Mouse (Mus musculus) erythroblast, embryonic 14.5 days (primary cell): ENCODE measurements around the gene Ankrd35. TPM values are rescaled to one million over a fixed set of nuclear protein-coding genes. Genes with fewer than 3 reads are reported as not detected.

Experiments
- H3K27me3 ChIP-seq: 2 replicates; pipeline ENCODE4 v1.6.1; 2012; ENCODE audit warnings: inconsistent platforms; ENCODE audit not compliant: control insufficient read depth
- H3K36me3 ChIP-seq: 2 replicates; pipeline ENCODE4 v1.6.1; 2012; ENCODE audit warnings: mild to moderate bottlenecking, inconsistent platforms; ENCODE audit not compliant: control insufficient read depth
- H3K4me1 ChIP-seq: 2 replicates; pipeline ENCODE4 v1.6.1; 2012; ENCODE audit warnings: inconsistent platforms; ENCODE audit not compliant: control insufficient read depth
- H3K4me3 ChIP-seq: replicated peaks from 2 replicates; pipeline ENCODE3; 2012; ENCODE audit warnings: moderate library complexity, mild to moderate bottlenecking, inconsistent platforms
- H3K9me3 ChIP-seq: 2 replicates; pipeline ENCODE4 v1.6.1; 2012; ENCODE audit warnings: low read length, inconsistent platforms, mixed read lengths; ENCODE audit not compliant: control insufficient read depth
- GATA1 ChIP-seq: IDR thresholded peaks from 2 replicates; pipeline ENCODE4 v1.6.1; 2012; ENCODE audit warnings: low read length, inconsistent platforms, mixed read lengths
- TAL1 ChIP-seq: IDR thresholded peaks from 3 replicates; pipeline ENCODE4 v1.6.1; 2012; ENCODE audit warnings: low read length, inconsistent platforms, mixed read lengths
- polyA plus RNA-seq: library from polyadenylated mRNA; stranded (reverse); fragments of >175 nt; gene quantifications from 2 replicates; pipeline ENCODE4 v1.2.3, GENCODE M21; 2012

Gene Ankrd35
- polyA plus RNA-seq, 1 experiment, result not detected

DNA sequence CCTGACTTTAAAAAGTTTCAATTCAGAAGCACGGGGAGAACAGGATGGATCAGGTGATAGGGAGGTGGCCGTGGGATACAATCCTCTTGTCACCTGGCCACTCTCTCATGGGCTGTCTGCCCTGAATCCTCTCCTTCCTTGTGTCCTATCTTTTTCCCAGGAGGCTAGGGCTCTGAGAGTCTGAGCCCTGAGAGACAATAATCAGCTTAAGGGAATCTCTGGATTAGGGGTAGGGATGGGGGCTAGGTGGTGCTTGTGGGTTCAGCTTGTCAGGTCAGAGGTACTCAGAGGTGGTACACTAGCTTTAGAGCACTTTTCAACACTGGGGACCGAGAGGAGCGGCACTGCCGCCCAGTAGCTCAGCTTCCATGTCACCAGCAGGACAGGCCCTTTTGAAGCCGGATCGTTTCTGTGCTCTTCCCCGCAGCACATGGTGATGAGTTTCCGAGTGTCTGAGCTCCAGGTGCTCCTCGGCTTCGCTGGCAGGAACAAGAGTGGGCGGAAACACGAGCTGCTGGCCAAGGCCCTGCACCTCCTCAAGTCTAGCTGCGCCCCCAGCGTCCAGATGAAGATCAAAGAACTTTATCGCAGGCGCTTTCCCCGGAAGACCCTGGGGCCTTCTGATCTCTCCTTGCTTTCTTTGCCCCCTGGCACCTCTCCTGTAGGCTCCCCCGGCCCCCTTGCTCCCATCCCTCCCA is 29.2 kb downstream of the Ankrd35 start:
- TF ChIP-seq TAL1 (no peak), GATA1 (no peak)
- no peaks in the 10 kb centered on the region for H3K9me3 ChIP-seq
- H3K27me3 ChIP-seq, result peaks cover 7% of the 10 kb centered on the region
- H3K4me3 ChIP-seq, result no peak overlapping the region
- H3K36me3 ChIP-seq, result peaks cover 23% of the 10 kb centered on the region
- peaks cover 22% of the 10 kb centered on the region for H3K4me1 ChIP-seq

DNA sequence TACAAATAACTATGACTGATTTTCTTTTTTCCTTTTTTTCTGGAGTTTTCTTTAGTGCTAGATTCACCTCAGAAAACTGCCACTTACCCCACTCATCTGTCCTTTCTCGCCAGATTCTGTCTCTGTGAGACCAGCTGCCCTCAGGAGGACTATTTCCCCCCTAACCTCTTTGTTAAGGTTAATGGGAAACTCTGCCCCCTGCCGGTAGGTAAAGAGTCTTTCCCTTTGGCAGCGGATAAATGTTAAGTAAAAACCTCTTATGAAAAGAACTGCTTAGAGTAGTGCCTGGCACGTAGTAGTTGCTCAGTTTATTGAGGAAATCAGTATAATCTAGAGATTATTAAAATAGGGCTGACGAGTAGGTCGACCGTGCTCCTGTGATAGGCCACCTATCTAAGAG is 30.4 kb downstream of the Ankrd35 start:
- Histone ChIP-seq H3K36me3 (peaks cover 31% of the 10 kb centered on the region), H3K4me1 (peaks cover 22% of the 10 kb centered on the region), H3K4me3 (no peak overlapping the region), H3K9me3 (no peaks in the 10 kb centered on the region), H3K27me3 (peaks cover 7% of the 10 kb centered on the region)
- TF ChIP-seq GATA1, result no peak
- no peak for TF ChIP-seq TAL1

DNA sequence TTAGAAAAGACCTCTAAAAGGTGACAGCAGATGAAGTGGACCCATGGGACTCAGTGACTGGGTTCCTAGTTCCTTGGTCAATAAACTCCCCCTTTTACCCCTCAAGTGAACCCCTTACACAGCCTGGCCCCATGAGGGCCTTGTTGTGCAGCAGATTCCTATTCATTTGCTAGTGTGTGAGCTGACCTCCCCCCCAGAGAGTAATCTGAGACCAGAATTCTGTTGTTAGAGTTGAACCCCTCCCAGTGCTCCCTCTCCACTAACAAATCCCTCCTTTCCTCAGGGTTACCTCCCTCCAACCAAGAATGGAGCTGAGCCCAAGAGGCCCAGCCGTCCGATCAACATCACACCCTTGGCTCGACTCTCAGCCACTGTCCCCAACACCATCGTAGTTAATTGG is 31.1 kb downstream of the Ankrd35 start:
- H3K9me3 ChIP-seq, result no peaks in the 10 kb centered on the region
- peaks cover 19% of the 10 kb centered on the region for H3K4me1 ChIP-seq
- peaks cover 5% of the 10 kb centered on the region for H3K27me3 ChIP-seq
- no peak overlapping the region for H3K4me3 ChIP-seq
- H3K36me3 ChIP-seq, result peaks cover 31% of the 10 kb centered on the region
- TF ChIP-seq TAL1, result no peak
- no peak for TF ChIP-seq GATA1

DNA sequence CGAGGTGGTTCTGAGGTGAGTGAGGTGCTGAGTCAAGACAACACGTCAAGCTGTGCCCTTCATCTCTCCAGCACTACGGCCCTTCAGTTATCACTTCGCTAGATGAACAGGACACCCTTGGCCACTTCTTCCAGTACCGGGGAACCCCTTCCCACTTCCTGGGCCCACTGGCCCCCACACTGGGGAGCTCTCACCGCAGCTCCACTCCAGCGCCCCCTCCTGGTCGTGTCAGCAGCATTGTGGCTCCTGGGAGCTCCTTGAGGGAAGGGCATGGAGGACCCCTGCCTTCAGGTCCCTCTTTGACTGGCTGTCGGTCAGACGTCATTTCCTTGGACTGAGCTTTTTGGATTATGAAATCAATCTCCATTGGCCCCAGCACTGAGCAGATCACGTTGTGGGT is 34.8 kb downstream of the Ankrd35 start:
- no peak for TF ChIP-seq GATA1
- TF ChIP-seq TAL1, result no peak
- Histone ChIP-seq H3K4me3 (no peak overlapping the region), H3K27me3 (peaks cover 17% of the 10 kb centered on the region), H3K36me3 (peaks cover 34% of the 10 kb centered on the region), H3K9me3 (no peaks in the 10 kb centered on the region), H3K4me1 (peaks cover 11% of the 10 kb centered on the region)

DNA sequence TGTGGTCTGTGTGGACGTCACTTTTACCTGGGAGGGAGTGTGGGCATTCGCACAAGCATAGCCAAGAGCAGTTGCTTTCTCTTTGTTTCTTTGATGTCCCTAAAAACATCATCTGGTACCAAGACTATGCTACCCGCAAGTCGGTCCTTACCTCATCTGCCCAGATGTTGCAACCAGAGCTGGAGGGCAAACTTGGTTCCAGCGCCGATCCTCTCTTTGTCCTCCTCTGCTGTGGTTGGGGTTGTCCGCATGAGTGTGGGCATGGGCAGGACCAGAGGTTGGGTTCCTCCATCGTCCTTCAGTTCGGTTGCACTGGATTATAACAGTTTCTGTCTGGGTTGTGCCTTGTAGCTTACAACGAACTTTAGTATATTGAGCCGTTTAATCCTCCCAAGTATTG is 36.3 kb downstream of the Ankrd35 start:
- peaks cover 11% of the 10 kb centered on the region for H3K4me1 ChIP-seq
- TF ChIP-seq TAL1 (no peak), GATA1 (no peak)
- H3K36me3 ChIP-seq, result peaks cover 48% of the 10 kb centered on the region
- no peak overlapping the region for H3K4me3 ChIP-seq
- H3K27me3 ChIP-seq, result peaks cover 17% of the 10 kb centered on the region
- no peaks in the 10 kb centered on the region for H3K9me3 ChIP-seq

DNA sequence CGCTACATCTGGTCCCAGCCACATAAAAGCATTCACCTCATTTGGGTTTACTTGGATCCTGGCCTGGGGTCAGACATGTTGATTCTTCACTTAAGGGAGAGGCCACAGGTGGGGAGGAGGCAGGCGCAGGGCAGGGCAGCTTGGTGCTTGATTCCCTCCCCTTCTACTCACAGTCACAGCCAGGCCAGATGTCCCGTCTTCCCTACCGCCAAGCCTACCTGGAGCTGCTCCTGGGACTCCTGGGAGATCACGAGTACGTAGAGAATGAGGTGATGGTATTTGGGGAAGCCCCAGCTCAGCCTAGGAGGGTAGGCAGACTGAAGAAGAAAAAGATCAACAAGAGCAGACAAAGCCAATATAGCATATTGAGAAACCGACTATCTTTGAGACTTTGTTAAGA is 37.1 kb downstream of the Ankrd35 start:
- no peaks in the 10 kb centered on the region for H3K9me3 ChIP-seq
- H3K27me3 ChIP-seq, result peaks cover 17% of the 10 kb centered on the region
- no peak overlapping the region for H3K4me3 ChIP-seq
- no peak for TF ChIP-seq TAL1
- TF ChIP-seq GATA1, result no peak
- peaks cover 48% of the 10 kb centered on the region for H3K36me3 ChIP-seq
- peaks cover 11% of the 10 kb centered on the region for H3K4me1 ChIP-seq

DNA sequence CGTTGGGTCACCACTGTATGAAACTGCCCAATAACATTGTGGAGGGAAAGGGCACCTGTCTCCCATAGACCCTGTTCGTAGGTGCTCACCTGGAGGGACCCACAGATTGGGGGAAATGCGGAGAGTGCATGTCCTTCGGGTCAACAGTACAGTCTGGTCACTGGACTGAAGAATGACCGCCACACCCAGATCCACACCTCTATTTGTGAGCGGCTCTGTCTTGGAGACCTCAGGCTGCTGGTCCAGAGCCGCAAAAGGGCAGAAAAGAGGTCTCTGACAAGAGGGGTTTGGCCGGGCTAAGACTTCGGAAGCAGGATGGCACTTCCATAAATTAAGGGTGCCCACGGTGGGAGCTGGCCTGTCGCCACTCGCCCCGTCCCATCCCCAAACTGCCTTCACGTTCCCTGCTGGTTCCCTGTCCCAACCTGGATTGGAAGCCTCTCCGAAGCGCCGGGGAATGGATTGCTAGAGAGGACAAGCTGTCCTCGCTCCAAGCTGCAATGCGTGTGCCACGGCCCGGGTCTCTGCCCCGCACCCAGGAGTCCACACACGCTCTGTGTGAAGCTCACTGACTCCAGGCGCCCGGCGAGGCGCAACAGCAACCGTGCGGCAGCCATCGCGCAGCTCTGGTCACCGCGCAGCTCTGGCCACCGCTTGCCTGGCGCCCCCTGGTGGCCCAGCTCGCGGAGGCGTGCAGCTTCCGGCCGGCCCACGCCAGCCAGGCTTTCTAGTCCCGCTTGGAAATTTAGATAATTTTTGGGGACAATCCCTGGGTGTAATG is 38.2 kb downstream of the Ankrd35 start, which contains the start of gene Nudt17:
Gene Nudt17, minus strand, starts transcription at position 660 of the 781 bp plus-strand sequence.
- peaks cover 17% of the 10 kb centered on the region for H3K27me3 ChIP-seq
- TF ChIP-seq TAL1 (no peak), GATA1 (no peak)
- H3K4me3 ChIP-seq, result peak within 1 kb of the TSS; percentile 51
- no peaks in the 10 kb centered on the region for H3K9me3 ChIP-seq
- peaks cover 11% of the 10 kb centered on the region for H3K4me1 ChIP-seq
- peaks cover 52% of the 10 kb centered on the region for H3K36me3 ChIP-seq

DNA sequence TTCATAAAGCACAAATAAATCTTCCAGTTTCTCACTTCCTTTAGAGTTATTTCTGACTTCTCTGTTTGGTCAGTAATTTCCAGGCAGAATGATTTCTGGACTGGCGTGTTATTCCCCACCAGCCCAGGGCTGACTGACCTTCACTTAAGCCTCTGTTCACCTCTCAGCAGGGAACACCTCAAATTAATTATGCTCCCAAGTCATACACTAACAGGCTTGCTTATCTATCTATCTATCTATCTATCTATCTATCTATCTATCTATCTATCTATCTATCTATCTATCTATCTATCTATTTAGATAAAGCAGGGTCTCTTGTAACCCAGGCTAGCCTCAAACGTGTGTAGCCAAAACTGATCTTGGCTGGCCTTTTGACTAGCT is 38.7 kb downstream of the Ankrd35 start:
- no peak overlapping the region for H3K4me3 ChIP-seq
- TF ChIP-seq TAL1, result no peak
- TF ChIP-seq GATA1, result no peak
- H3K9me3 ChIP-seq, result no peaks in the 10 kb centered on the region
- H3K36me3 ChIP-seq, result peaks cover 55% of the 10 kb centered on the region
- peaks cover 17% of the 10 kb centered on the region for H3K27me3 ChIP-seq
- peaks cover 11% of the 10 kb centered on the region for H3K4me1 ChIP-seq

DNA sequence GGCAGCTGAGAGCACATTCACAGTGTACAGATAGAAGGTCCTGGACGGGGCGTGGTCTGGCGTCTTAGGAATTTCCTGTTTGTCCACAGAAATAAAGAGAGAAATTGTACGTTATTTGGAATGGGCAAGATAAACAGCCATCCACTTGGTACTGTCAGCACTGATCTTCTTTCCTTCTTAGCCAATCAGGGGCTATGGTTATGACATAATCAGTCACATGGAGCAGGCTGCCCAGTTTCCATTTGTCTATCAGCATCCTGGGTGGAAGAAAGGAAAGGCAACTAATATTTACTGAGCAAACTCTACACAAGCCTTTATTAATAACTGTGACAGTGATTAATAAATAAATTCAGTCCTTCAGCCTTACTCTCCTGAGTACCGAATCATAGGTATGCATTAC is 44.4 kb downstream of the Ankrd35 start:
- Histone ChIP-seq H3K4me1 (peaks cover 3% of the 10 kb centered on the region; the same call in 1 of the 2 replicates), H3K36me3 (peaks cover 84% of the 10 kb centered on the region), H3K9me3 (no peaks in the 10 kb centered on the region), H3K4me3 (no peak overlapping the region), H3K27me3 (no peaks in the 10 kb centered on the region)
- TF ChIP-seq TAL1 (no peak), GATA1 (no peak)
